Mouse (Mus musculus) cortical plate, adult 2 months (tissue): ENCODE results near the gene Pcmt1.

Source experiments
- CTCF ChIP-seq: fragments of 200-500 bp; IDR thresholded peaks from 2 replicates; pipeline ENCODE4 v1.5.1; 2011; ENCODE audit warnings: mild to moderate bottlenecking, control low read depth, low read length; ENCODE audit not compliant: insufficient read depth; ENCODE audit errors: extremely low read depth
- POLR2A ChIP-seq: fragments of 200-500 bp; IDR thresholded peaks from 2 replicates; pipeline ENCODE4 v1.6.1; 2011; ENCODE audit warnings: mild to moderate bottlenecking, low read length, control low read depth; ENCODE audit not compliant: insufficient read depth; ENCODE audit errors: extremely low read depth

- no peak for TF ChIP-seq CTCF
- TF ChIP-seq POLR2A, result no peak
Observed at GRCm38 (mm10) chr10:7605168-7605567, 75.8 kb downstream of the Pcmt1 start.
